Mouse (Mus musculus) megakaryocyte progenitor cell, adult 5-6 weeks (primary cell): ENCODE measurements around the gene Bex6. TPM values are rescaled to one million over a fixed set of nuclear protein-coding genes. Genes with fewer than 3 reads are reported as not detected.

Source experiments
- ATAC-seq: replicated peaks from 2 replicates; pipeline ENCODE4 v1.8.0; 2016; ENCODE audit warnings: mild to moderate bottlenecking, moderate TSS enrichment, inconsistent platforms; ENCODE audit not compliant: poor library complexity
- total RNA-seq, 2 experiments: library from RNA; stranded (forward) in 1 of 2; stranded (reverse) in 1 of 2; fragments of 157-497, 149-512 nt in 1 of 2; fragments of 200-1000 nt in 1 of 2; gene quantifications; 2 replicates each; pipeline versions ENCODE4 v1.2.3 to v1.2.4; 2015 to 2017

Gene Bex6
- total RNA-seq, 2 experiments from 2014 or later = 101 to 110 TPM

DNA sequence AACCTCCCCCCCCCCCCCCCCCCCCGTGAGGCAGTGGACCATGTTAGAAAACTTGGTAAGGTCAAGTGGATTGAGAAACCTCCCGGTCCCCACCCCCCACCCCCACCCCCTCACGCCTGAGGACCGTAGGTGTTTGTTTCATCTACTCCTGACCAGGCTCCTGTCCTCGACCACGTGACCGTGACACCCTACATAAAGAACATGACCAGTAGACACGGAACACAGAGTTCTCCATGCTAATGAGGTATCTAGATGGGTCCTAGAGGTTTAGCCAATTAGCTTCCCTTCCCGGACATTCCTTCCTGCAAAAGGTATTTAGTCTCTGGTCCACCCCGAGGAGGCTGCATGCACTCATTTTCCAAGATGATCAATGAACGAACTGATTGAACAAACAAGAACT lies 6.2 kb upstream of the Bex6 start:
- no peak for ATAC-seq

DNA sequence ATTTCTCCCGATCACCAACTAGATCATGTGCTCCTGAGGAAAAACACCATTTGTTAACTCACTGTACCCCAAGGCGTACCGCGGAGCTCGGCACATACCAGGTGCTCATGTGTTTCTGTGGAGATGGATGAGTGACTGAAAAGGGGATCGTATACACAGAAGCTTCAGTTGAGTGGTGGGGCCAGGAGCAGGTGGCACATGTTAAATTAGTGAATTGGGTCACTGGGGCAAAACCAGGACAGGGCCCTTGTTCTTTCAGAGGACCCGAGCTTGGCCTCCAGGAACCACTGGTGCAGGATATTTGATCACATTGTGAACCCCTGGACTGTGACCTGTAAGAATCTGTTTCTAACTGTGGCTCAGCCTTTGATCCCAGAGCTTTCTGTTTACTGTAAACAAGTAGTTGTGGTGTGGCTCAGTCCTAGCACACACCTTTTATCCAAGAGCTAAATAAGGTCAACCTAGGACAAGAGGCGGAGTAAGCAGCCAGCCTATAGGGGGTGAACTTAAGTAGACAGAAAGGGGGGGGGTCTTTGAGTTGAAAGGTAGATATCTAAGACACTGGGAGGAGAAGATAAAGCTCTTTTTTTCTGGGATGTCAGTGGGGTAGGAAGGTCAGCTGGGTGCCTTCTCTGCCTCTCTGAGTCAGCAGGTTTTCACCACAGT lies 5.2 kb upstream of the Bex6 start:
- ATAC-seq = no peak

DNA sequence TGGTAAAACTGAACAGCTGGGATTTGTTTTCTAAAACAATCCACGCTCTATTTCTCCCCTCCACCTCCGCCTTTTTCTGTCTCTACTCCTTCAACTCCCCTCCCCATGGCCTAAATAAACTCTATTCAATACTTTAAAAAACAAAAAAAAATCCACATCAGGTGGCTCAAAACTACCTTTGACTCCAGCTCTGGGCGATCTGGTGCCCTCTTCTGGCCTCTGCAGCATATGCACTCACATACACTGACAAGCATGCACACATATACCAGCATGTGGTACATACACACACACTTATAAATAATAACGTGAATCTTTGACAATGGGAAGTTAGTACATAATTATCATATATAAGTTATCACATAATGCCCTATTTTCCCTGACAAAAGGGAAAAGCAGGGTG lies 4.6 kb upstream of the Bex6 start:
- no peak for ATAC-seq

DNA sequence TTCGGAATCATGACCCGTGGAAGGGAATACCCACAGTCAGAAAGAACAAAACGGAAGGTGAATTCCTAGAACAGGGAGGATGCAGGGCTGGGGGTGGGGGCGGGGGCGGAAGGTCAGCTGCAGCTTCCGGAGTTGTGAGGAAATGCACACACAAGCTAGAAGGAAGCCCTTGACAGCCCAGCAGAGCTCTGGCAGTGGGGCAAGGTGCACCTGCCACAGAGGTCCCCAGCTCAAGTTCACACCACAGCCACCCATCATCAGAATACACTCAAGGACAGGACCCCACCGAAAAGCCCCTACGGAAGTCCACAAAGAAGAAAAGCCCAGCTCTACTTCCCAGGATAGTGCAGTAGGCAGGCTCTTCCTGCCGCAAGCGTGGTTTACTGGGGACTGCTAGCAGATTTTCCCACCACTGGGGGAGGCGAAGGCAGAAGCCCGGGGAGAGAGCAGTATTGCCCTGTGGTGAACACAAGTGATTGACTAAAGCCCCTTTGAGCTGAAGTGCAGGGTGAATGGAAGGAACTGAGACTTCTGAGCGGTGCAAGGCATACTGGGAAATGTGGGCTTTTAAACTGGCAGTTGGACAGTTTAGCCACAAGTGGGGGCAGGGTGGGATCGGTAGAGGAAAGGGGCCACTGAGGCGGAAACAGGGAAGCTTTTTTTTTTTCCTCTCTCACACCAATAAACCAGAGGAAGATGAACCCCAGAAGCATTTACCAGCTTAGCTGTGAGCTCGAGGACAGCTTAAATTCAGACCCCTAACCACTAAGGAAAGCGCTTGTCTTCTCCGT lies 2.5 kb upstream of the Bex6 start:
- peak; percentile 78 for ATAC-seq

DNA sequence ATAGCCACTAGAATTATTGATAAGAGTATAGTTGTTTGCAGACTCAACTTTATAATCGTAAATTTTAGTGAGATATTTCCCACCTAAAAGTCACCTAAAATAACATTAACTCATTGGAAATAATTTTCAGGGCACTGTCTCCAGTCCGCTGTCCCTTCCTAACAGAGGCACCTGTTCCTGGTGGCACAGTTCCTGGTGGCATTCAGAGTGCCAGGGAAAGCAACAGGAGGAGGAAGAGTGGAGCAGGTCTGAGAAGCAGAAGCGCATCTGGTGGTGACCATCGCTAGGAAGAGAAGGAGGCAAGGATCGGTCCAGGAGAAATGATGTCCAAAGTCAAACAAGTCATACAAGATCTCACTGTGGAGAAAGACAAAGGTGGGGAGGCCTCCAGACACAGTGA lies 6.4 kb downstream of the Bex6 start:
- ATAC-seq = no peak

DNA sequence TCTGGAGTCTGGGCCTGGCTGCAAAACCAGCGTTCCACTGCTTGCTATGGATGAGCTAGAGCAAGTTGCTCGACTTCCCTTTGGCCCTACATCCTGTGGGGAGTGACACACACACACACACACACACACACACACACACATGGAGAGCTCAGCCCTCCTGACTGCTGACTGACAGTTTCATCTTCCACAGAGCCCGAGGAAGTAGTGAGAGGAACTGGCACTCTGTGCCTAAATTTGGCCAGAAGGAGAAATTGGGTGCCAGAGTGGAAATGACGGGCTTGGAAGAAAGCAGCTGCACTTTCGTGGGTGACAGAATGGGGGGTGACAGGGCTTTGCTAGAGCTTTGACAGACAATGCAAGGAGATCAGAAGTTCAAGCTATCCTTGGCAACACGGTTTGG lies 9.5 kb downstream of the Bex6 start:
- peak; percentile 79 for ATAC-seq

DNA sequence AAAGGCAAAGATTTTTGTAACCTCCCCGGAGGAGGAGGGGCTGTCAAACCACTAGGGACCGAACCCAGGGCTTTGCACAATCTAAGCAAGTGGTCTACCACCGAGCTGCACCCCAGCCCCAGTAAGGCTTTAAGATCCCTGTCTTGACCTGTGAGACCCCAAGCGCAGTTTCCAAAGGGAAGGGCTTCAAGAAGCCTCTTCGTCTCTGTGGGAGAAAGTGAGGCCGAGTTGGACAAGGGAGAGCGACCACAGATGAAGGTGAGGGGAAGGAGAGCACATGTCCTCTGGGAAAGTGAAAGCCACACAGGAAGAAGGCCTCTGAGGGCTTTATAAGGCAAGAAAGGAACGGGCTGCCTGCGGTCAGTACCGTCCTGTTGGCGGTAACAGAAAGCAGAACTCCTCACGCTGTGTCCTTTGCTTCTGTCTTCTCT lies 10.4 kb downstream of the Bex6 start:
- peak; percentile 91 for ATAC-seq

DNA sequence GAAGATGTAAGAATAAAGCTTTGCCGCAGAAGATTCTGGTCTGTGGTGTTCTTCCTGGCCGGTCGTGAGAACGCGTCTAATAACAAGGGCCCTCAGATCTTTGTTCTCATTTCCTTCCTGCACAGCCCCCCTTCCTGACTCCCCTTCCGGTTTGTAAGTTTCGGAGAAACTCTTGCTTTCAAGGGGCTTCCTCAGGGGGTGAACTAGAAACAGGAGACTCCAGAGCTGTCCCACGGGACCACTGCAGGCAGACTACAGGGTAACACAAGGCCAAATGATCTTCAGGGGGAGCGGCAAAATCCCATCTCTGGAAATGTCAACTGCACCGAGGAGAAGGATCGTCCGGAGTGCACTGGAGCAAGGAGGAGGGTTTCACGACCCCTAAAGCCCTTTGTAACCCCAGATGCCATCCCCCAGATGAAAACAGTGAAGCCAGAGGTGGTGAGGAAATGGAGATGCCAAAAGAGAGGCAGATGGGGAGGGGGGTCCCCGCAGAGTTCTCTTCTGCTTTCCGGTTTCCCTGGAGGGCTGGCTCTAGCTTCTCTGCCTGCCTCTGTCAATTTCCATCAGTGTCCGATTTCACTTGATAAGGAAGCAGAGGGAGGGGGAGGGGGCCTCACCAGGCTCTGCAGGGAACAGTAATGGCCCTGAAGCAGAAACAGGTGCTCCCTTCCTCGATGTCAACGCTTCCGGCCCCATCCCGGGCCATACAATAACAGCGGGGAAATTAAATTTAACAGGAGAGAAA lies 20.8 kb downstream of the Bex6 start:
- 0 out of 2 replicates have a peak, but pooled peaks have one; percentile 38 for ATAC-seq

DNA sequence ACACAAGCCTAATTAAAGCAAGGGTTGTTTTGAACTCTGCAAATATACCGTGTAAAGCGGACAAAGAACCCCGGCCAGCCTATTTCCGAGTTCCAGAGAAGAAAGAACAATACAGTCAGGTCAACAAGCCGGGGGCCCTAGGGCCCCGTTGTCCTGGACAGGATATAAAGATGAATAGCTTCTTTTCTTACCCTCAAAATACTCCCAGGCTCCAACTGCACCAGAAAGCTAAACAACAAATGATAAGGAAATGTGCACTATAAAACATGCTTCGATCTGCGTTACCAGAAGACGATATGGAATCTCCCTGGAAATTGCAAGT lies 21.3 kb downstream of the Bex6 start:
- no peak for ATAC-seq

DNA sequence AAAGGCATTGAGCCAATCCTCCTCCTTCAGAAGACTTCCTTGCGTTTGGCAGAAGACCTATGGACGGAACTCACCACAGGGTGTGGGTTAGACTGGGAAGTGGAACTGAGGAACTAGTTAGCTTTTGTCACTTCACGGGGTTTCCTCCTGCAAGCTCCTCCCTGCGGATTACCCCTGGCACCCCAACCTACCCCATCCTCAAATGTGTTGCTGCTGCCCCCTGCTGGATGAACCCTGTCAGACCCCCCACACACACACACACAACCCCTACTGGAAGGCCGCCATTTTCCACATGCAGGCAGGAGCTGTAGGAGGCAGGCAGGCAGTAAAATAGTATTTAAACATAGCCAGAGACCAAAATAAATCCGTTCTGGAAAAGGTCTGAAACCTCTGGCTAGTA lies 23.1 kb downstream of the Bex6 start:
- ATAC-seq = peak; percentile 100

DNA sequence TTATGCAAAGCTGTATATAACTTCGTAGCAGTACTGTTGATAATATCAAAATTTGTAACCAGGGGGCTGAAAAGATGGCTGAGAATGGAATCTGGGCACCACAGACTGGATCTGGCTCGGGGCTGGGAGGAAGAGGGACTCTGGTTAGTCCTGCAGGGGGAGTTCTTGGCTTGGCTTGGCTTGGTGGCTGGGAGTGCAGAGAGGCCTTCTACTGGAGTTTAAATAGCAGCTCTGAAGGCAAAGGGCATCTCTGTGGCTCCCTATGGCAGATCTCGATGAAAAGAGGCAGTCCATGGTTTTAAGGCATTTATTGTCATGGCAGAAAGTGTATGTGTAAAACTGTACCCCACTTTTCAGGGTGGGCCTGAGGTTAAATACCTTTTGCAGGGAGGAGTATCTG lies 25.3 kb downstream of the Bex6 start:
- no peak for ATAC-seq

DNA sequence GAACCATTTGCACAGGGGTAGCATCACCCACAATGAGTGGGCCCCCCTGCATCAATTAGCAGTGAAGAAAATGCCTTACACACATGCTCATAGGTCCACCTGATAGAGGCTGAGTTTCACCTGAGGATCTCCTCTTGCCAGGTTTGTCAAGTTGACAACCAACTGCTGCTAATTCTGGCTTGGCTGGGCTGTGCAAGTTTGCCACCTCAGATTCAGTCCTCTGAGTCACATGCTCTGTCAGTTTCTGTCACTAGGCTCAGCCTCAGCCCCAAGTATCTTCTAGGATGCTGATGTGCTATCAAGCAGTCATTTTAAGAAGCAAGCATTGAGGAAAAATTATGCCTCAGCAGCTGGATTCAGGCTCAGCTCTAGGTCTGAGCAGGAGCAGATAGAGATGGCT lies 34.5 kb downstream of the Bex6 start:
- no peak for ATAC-seq

DNA sequence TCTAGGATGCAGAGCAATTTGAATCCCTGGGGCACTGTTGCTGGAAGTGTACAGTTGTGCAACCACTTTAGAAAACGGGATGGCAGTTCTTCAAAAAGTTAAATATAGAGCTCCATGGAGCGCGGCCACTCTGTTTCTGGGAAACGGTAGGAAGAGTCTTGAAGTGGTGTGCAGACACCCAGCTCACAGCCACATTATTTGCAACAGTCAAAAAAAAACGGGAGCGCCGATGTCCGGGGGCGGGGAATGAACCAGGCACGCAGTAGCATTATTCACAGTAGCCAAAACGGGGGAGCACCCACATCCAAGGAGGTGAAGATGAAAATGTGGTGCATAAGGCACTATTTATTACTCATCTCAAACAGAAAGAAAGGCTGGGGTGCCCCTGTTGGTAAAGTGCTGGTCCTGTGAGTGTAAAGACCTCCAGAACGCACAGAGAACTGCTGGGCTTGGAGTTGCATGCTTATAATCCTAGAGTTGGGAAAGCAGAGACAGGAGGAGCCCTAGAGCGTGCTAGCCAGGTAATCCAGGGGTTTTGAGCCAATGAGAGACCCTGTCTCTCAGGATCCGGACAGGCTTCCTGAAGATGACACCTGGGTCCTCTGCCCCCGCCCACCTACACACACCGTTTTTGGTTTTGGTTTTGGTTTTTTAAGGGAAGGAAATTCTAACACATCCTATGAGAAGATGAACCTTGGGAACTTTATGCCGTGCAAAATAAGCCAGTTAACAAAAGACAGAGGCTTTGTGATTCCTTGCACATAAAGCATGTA lies 35.4 kb downstream of the Bex6 start:
- no peak for ATAC-seq

DNA sequence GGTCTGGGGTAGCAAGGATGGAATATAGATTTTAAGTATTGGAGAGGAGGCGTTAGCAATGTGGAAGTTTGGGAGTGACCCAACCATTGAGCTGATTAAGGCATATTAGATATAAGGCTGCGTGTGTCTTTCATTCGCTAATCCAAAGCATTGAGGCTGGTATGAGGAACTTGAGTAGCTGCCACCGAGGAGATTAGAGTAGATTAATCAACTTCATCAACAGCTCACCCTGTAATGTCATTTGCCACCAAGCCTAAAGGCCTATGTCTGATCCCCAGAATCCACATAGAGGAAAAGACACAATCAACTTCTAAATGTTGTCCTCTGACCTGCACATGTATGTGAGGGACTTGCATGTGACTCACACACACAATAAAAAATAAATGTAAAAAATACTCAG lies 42.2 kb downstream of the Bex6 start:
- ATAC-seq = no peak

DNA sequence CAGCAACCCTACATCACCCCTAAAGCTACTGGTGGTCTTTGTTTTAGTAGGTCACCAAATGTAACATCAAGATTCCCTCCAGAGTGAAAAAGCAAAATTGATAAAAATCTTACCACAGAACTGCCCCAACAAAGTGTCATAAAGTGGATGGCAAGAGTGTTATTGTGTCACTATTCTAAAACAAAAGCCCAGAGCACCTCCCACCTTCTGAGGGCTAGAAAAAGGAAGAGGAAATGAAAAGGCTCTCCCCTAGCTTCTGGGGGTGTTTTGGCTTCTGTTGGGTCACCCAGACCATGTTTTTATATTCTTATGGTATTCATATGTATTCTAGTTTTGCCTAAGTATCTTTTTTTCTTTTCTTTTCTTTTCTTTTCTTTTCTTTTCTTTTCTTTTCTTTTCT lies 42.8 kb downstream of the Bex6 start:
- ATAC-seq = peak; percentile 64

DNA sequence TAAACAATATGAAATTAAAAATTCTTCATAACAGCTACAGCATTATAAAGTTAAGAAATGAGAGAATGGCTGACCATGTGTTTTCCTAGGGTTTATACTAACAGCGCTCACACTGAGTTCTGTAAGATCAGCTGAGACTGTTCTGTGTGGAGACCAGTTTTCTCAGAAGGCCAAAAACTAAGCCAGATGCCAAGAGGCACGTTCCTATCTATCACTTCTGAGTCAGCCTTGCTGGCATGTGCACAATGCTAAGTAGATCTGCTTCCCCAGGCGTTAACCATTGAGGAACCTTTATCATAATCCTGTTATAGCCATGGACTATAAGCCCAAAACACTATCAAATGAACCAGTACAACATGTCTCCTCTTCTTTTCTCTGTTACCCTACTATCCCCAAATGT lies 52.4 kb downstream of the Bex6 start:
- peak; percentile 57 for ATAC-seq

Other genes starting within 250 kb of the Bex6 start
- not detected in 2 replicates for gene Pigz, start 246.0 kb upstream of the Bex6 start, total RNA-seq (2015)
- not detected in 2 replicates for gene Pigz, start 246.0 kb upstream of the Bex6 start, total RNA-seq (2017)
- 22.7 and 28.3 TPM in 2 replicates for gene 0610012G03Rik, start 231.3 kb upstream of the Bex6 start, total RNA-seq (2015)
- gene 0610012G03Rik, start 231.3 kb upstream of the Bex6 start, total RNA-seq (2017) = 10.3 and 14.1 TPM in 2 replicates
- 39.7 and 43.1 TPM in 2 replicates for gene Ncbp2, start 231.3 kb upstream of the Bex6 start, total RNA-seq (2015)
- 48.3 and 51.4 TPM in 2 replicates for gene Ncbp2, start 231.3 kb upstream of the Bex6 start, total RNA-seq (2017)
- gene Senp5, start 176.5 kb upstream of the Bex6 start, total RNA-seq (2015) = 20.2 and 22.9 TPM in 2 replicates
- 20.3 and 21.0 TPM in 2 replicates for gene Senp5, start 176.5 kb upstream of the Bex6 start, total RNA-seq (2017)
- gene Pak2, start 100.5 kb upstream of the Bex6 start, total RNA-seq (2015) = 60.6 and 61.9 TPM in 2 replicates
- 52.4 and 58.2 TPM in 2 replicates for gene Pak2, start 100.5 kb upstream of the Bex6 start, total RNA-seq (2017)
- 95.8 and 106 TPM in 2 replicates for gene Pigx, start 80.1 kb upstream of the Bex6 start, total RNA-seq (2015)
- 49.1 and 57.9 TPM in 2 replicates for gene Pigx, start 80.1 kb upstream of the Bex6 start, total RNA-seq (2017)
- gene Cep19, start 80.0 kb upstream of the Bex6 start, total RNA-seq (2015) = 18.0 and 22.8 TPM in 2 replicates
- gene Cep19, start 80.0 kb upstream of the Bex6 start, total RNA-seq (2017) = 29.0 and 30.7 TPM in 2 replicates
- 180 and 190 TPM in 2 replicates for gene Nrros, start 14.2 kb upstream of the Bex6 start, total RNA-seq (2015)
- 116 and 133 TPM in 2 replicates for gene Nrros, start 14.2 kb upstream of the Bex6 start, total RNA-seq (2017)
- gene Fbxo45, start 67.3 kb downstream of the Bex6 start, total RNA-seq (2015) = 16.3 and 16.5 TPM in 2 replicates
- gene Fbxo45, start 67.3 kb downstream of the Bex6 start, total RNA-seq (2017) = 19.7 and 22.8 TPM in 2 replicates
- gene Wdr53, start 67.4 kb downstream of the Bex6 start, total RNA-seq (2015) = 9.5 and 9.9 TPM in 2 replicates
- 19.6 and 21.6 TPM in 2 replicates for gene Wdr53, start 67.4 kb downstream of the Bex6 start, total RNA-seq (2017)
- gene Smco1, start 91.6 kb downstream of the Bex6 start, total RNA-seq (2015) = not detected in 2 replicates
- gene Smco1, start 91.6 kb downstream of the Bex6 start, total RNA-seq (2017) = not detected in 2 replicates
- 17.1 and 18.2 TPM in 2 replicates for gene Rnf168, start 97.6 kb downstream of the Bex6 start, total RNA-seq (2015)
- 58.3 and 65.7 TPM in 2 replicates for gene Rnf168, start 97.6 kb downstream of the Bex6 start, total RNA-seq (2017)
- gene Ubxn7, start 152.4 kb downstream of the Bex6 start, total RNA-seq (2015) = 24.5 and 35.5 TPM in 2 replicates
- gene Ubxn7, start 152.4 kb downstream of the Bex6 start, total RNA-seq (2017) = 23.3 and 30.8 TPM in 2 replicates
- gene Tm4sf19, start 220.7 kb downstream of the Bex6 start, total RNA-seq (2015) = not detected in 2 replicates
- gene Tm4sf19, start 220.7 kb downstream of the Bex6 start, total RNA-seq (2017) = not detected in 2 replicates
- 41.0 and 43.7 TPM in 2 replicates for gene Tctex1d2, start 239.9 kb downstream of the Bex6 start, total RNA-seq (2015)
- 37.6 and 41.4 TPM in 2 replicates for gene Tctex1d2, start 239.9 kb downstream of the Bex6 start, total RNA-seq (2017)